Mouse (Mus musculus): Measurements from ENCODE around the gene Daglb. TPM values are rescaled to one million over a fixed set of nuclear protein-coding genes. Genes with fewer than 3 reads are reported as not detected.

Gene Daglb
- total RNA-seq (2021) = 10 to 100 TPM; 14.8 to 18.6 TPM
- long read RNA-seq, experiment 1, full-length matches to known transcripts = 33 of 46 reads
- long read RNA-seq, experiment 1, partial matches to known transcripts = 8 of 46 reads
- long read RNA-seq, experiment 1, other reads (novel, unspliced or antisense) = 5 of 46 reads
- long read RNA-seq, experiment 2, full-length matches to known transcripts = 85 of 131 reads
- long read RNA-seq, experiment 2, partial matches to known transcripts = 42 of 131 reads
- long read RNA-seq, experiment 2, other reads (novel, unspliced or antisense) = 4 of 131 reads

DNA sequence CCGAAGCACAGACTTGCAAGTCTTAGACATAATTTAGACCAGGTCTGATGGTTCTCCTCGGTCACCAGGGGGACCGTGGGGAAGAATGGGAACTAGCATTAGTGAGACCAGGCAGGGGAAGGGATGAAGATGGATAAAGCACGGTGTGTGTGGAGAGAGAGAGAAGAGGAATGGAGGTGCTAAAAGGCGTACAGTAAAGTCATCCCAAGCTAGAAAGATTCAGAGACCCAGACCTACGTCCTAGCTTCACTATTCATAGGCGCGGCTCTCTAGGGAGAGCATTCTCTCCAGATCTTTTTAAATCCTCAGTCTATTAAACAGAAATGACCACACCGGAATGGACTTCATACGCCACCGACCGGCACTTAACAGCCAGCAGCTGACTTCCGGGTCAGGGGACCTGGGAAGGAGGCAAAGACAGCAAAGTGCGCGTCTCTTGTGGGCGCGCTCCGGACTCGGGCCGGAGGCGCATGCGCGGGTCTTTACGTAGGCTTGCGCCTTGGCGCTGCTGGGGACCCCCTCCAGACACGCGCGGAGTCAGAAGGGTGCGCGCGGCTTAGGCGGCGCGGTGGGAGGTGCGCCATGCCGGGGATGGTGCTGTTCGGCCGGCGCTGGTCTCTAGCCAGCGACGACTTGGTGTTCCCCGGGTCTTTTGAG lies at the start of gene Daglb:
Gene Daglb, plus strand, starts transcription at position 485 of the 657 bp plus-strand sequence.
- DNase-seq (ENCODE audit: low spot score in 2 of 2) = peak; percentile 85 to 88

DNA sequence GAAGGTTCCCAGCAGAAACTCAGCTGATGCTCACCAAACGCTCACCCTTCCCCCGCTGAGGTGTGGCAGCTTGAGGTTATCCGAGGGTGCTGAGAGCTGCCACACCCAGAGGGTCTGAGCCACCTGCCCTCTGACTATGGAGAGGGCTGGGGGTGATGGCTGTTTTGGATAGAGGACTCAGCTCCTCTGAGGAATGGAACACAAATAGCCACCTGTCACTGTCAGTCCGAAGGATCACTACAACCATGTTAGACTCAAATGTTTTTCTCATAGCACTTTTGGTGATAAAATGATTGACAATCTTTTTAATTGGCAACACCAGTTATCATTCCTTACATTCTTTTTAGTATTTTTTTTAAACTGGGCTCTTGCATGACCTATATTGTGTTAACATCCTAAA lies 42.9 kb upstream of the Daglb start:
- DNase-seq (ENCODE audit: low spot score in 2 of 2) = no peak

DNA sequence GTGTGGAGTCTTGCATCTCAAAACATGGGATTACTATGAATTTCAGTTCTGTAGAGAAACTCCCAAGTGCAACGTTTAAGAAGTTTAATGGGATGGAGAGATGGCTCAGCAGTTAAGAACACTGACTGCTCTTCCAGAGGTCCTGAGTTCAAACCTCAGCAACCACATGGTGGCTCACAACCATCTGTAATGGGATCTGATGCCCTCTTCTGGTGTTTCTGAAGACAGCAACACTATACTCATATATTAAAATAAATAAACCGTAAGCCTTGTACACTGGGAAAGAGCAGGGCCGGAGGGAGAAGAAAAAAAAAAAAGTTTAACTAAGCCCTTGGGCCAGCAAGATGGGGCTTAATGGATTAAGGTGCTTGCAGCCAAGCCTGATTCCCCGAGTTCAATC lies 41.4 kb upstream of the Daglb start:
- DNase-seq (ENCODE audit: low spot score in 2 of 2) = no peak

DNA sequence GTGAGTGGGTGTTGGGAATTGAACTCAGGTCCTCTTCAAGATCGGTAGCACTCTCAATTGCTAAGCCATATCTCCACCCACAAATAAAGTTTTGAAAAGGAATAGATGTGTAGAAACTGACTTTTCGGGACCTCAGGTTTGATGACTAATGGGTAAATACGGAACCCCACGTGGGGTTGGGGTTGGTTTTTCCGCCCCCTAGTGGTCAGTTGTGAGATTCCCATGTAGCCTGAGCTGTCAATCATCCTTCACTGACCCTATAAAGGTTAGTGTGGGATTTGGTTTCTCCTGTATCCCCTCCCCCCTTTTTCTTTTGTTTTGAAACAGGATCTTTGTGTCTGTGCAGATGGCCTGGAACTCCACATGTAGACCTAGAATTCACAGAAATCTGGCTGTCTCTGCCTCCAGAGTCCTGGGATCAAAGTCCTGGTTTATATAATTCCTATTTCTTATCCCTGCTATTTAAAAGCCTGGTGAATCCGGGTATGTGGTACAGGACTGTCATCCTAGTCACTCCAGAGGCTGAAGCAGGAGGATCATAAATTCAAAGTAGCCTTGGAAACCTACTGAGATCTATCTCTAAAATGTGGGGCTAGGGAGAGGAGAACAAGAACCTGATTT lies 40.4 kb upstream of the Daglb start:
- DNase-seq (ENCODE audit: low spot score in 2 of 2) = peak; percentile 65 to 70

DNA sequence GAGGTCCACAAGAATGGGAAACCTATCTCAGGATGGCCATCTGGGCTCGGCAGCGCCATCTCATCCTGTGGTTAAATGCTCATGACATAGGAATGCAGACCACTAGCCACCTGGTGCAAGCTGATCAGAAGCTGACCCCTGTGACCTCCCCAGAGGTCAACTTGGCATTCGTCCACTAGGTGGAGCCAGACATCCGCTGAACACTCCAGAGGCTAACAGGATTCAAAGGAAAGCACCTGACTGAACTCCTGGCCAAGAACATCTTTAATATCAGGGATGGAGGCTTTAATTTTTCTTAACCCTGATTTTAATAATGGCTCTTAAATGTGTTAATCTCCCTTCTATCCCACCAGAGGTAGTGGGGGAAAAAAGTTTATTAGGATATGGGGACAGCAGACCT lies 30.0 kb upstream of the Daglb start:
- DNase-seq (ENCODE audit: low spot score in 2 of 2) = peak; percentile 67 to 75

DNA sequence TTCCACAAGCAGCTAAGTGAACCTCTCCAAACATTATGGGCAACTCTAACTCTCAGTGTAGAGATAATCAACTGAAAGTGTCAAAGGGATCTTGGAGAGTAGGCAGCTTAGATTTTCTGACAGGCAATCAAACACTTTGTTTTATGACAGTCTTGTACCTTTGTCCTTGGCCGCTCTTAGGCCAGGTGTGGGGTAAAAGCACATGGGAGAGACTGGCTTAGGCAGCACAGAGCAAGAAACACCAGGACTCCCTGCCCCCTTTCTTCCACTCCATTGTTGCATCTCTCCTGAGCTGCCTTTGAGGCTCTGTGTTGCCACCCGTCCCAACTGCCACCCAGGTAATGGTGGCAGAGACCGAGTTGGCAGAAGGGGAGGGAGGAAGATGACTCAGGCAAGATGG lies 23.1 kb upstream of the Daglb start:
- no peak for DNase-seq (ENCODE audit: low spot score in 2 of 2)

DNA sequence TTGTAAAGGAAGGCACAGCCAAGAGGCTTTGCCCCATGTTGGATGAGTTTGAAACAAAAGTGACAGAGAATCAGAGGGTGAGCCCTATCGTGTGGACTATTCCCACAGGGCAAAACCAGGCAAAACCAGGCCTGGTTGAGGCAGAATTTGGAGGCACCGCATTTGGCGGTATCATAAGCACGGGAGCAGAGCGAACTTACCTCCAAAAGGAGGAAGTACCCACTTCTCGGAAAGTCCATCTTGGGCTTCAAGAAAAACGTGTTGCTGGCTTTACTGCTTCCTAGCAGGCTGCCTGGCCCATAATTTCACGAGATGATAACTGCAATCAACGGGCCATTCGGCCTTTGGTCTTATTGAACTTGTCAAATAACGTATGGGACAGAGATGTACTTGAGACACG lies 22.6 kb upstream of the Daglb start:
- no peak for DNase-seq (ENCODE audit: low spot score in 2 of 2)

DNA sequence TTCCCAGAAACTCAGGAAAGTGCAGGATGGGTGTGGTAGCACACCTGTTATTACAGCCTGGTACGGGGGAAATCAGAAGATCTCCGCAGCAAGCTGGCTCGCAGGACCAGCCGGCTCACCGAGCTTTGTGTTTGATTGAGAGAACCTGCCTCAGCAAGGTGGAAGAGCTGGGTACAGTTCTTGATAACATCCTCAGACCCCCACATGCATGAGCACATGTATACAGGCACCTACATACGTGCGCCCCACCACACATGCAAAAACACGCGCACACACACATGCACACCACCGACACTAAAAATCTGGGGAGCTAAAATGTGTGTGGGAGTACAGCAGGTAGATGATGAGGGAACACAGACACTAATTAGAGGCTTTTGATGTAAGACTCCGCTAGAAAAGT lies 713 bp upstream of the Daglb start:
- DNase-seq (ENCODE audit: low spot score in 2 of 2) = peak in 1 of 2 experiments; percentile 15

DNA sequence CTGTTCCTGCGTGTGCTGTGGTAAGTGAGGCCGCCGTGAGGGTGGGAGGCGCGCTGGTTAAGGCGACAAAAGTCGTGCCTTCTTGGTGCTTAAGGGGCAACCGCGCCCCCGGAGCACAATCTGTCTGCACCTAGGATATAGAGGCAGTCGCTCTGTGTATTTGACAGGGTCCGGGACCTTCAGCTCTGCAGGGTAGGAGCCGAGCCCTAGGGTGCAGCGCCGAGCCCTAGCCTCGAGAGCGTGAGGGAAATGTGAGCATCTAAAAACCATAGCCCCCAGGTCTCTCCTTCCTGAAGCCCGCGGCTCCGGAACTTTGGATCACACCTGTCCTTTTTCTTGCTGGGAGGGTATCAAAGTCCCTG lies 354 bp downstream of the Daglb start:
- DNase-seq (ENCODE audit: low spot score in 2 of 2) = no peak

DNA sequence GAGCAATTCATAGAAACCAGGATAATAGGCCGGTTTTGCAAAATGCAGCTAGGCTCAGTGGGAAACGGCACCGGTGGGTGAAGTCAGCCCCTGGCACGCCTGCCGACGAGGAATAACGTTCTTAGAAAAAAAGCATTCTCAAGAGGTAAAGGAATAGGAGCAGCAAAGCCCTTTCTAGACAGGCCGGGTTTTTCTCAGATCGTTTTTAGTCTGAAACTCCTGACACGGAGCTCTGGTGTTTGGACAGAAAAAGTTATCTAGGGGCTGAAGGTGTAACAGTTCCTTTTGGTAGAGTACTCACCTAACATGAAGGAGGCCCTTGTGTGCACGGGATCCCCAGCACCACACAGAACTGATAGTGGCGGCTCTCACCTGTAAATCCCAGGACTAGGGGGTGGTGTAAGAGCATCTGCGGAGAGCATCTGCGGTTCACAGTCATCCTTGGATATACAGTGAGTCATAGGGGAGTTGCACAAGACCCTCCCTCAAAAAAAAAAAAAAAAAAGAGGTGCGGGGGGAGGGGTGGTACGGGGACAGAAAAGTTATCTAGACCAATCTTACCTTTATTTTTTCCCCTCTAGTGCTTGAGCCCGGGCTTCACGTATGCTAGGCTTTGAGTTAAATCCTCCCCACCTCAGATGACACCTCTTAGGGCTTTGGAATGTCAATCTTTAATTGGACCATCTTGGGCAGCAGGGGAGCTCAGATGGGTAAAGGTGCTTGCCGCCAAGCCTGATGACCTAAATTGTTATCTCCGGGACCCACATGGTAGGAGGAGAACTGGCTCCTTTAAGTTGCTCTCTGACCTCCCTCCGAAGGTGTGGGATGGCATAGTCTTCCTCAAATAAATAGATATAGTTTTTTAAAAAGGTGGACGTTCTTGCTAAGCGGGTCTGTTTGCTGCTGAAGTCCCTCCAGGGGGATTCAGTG lies 1.0 kb downstream of the Daglb start:
- peak in 1 of 2 experiments; percentile 10 for DNase-seq (ENCODE audit: low spot score in 2 of 2)

DNA sequence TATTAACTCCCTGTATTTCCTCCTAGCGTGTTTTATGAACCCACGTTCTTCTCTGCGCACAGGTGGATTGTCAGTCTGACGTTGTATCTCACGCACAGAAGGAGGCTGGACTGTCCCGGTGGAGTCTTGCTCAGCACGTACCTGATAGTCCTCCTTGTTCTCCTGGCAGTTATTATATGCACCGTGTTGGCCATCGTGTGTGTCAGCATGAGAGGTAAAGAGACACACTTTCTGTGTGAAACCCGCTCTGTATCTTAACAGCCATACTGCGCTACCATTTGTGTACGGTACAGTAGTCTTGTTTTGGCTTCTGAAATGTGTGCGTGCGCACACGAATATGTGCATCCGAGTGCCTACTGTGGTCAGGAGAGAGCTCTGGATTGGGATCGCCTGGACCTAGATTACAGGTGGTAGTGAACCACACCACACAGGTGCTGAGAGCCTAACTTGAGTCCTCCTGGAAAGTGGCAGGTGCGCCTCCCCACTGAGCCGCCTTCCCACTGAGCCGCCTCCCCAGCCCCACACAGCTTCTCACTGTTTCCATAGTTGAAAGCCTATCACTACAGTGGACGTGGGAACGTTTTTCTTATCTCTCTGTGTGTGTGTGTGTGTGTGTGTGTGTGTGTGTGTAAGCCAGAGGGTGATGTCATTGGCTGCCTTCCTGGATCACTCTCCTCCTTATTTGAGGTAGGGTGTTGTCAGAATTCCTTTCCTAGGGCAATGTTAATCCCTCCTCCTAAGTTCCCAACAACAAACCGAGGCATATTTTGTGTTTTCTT lies 2.7 kb downstream of the Daglb start:
- no peak for DNase-seq (ENCODE audit: low spot score in 2 of 2)

DNA sequence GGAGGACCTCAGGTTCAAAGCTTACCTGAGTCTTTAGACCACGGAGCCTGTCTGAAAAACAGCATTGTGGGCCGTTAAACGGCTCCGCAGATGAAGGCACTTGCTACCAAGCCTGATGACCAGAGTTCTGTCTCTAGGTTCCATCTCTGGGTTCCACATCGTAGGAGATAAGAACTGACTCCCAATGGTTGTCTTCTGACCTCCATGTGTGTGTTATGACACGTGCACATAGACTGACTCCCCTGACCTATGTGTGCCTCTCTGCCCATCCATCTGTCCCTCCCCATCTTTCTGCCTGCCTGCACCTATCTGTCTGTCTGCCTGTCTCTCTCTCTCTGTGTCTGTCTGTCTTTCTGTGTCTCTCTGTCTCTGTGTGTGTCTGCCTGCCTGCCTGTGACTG lies 3.5 kb downstream of the Daglb start:
- peak in 1 of 2 experiments; percentile 12 for DNase-seq (ENCODE audit: low spot score in 2 of 2)

DNA sequence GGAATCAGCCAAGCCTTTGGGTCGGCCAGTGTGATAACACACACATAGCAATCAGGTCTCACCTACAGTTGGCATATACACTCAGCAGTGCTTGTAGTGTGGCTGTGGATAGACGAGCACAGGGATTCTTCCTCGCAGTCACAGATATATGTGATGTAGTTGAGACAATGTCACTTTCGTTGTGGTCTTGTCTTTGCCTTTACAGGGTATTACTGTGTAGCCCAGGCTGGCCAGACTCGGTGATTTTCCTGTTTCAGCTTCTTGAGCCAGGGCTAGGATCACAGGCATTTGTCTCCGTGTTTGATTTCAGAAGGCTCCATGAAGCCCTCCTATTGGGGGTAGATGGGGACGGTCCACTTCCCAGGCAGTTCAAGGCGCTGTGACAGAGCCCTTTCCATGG lies 5.2 kb downstream of the Daglb start:
- DNase-seq (ENCODE audit: low spot score in 2 of 2) = peak in 1 of 2 experiments; percentile 7

DNA sequence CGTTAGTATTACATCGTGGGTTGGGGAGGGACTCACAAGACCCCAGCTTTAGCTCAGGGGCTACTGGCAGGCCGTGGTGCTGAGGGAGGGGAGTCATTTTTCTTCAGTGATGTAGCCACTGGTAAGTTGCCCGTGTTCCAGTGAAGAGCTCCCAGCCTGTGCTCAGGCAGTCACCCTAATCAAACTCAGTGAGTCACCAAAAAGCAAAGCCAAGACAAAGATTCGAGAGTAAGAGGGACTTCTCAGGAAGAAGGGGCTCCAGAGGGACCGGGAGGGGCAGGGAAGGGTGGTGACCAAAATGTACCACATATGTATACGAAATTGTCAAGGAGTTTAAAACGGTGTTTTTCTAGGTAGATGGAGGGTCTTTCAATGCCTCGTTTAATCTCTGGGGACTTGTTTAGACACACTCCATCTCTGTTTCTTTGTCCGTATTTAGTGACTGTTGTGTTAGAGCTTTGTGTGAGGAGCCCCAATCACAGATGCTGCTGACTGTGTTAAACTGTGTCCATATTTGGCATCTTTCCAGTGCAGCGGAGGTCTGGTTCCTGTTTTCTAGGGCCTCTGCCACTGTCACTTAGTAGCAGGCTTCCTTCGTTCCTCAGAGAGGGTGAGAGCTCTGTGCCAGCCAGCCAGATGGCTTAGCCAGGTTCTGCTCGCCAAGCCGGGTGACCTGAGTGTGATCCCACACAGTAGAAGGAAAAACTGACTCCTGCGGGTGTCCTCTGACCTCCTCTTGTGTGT lies 6.2 kb downstream of the Daglb start:
- DNase-seq (ENCODE audit: low spot score in 2 of 2) = peak in 1 of 2 experiments; percentile 26

DNA sequence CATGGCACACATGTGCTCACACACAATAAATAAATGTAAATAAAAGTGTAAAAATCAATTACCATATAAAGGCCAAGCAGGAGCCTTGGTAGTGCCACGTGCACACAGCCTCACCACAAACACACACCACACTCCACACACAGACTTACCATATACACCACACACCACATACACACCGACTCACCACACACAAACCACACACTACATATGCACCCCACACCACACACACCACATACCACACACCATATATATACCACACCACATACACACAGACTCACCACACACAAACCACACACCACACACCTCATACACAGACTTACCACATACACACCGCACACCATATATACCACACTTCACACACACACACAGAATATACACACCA lies 6.8 kb downstream of the Daglb start:
- DNase-seq (ENCODE audit: low spot score in 2 of 2) = peak in 1 of 2 experiments; percentile 12

DNA sequence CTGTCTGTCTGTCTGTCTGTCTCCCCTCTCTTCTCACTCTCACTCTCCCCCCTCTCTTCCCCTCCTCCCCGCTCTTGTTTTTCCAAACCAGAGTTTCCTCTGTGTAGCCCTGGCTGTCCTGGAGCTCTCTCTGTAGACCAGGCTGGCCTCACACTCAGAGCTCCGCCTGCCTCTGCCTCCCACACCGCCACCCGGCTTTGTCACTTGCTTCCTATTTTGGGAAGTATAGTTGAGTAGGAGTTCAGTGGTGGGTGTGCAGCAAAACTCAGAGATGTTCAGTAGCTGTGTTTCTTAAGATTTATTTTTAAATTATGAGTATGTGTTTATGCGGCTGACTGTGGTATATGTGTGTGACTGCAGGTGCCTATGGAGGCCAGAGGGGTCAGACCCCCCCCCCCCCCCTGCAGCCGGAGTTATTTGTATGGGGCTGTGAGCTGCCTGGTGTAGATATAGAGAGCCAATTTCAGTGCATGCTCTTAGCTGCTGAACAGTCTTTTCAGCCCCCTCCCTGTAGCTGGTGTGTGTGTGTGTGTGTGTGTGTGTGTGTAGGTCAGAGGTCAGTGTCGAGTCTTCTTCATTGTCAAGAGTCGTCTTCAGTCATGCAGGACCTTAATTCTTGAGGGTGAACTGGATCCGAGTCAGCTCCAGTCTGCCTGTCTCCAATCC lies 7.7 kb downstream of the Daglb start:
- DNase-seq (ENCODE audit: low spot score in 2 of 2) = peak in 1 of 2 experiments; percentile 17

DNA sequence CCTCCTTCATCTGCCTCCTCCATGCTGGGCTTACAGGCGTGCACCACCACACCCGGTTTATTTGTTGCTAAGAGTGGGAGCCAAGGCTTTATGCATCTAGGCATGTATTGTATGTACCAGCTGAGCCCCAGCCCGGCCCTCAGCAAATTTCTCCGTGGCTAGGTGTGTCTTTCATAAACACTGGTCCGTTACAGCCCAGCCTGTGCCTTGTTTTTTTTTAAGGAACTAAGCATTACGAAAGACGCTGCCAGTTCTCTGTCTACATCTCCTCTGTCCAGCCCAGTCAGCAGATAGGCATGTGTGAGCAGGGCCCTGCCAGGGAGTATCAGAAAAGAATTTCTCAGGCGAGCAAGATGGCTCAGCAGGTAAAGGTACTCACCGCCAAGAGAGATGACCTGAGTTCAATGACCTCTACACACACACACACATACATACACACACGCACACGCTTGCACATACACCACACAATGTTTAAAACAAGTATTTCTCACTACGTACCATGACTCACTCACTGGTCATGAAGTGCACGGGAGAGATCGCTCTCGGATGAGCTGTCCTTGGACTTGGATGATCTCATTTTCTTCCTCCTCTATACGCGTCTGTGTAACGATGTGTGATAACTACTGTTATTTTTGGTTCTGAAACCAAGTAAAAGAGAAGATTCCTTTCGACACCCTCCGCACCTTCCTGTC lies 10.9 kb downstream of the Daglb start:
- DNase-seq (ENCODE audit: low spot score in 2 of 2) = peak; percentile 21 to 37

DNA sequence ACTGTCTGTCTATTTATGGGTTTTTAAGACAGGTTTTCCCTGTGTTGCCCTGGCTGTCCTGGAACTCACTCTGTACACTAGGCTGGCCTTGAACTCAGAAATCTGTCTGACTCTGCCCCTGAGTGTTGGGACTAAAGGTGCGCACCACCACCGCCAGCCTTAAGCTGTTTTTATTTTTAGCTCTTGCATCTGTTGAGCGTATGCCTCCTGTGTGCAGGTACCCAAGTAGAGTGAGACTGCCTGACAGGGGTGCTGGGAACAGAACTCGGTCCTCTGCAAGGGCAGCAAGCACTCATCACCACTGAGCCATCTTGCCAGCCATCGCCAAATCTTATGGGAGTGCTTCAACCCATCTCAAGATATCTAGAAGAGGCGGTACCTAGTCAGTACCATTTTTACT lies 11.6 kb downstream of the Daglb start:
- peak in 1 of 2 experiments; percentile 14 for DNase-seq (ENCODE audit: low spot score in 2 of 2)

DNA sequence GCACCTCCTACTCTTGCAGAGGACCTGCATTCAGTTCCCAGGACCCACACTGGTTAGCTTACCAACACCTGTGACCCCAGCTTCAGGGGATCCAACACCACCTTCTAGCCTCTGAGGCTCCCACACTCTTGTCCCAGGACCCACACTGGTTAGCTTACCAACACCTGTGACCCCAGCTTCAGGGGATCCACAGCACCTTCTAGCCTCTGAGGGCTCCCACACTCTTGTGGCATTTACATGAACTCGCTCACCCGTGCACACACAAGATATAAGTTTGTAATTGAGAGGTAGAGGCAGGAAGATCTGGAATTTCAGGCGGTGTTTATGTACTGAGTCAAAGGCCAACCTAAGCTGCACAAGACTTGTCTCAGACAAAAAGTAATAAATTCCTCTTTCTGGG lies 13.5 kb downstream of the Daglb start:
- peak in 1 of 2 experiments; percentile 4 for DNase-seq (ENCODE audit: low spot score in 2 of 2)
